Mouse (Mus musculus) left cerebral cortex, postnatal 36 days (tissue): ENCODE results near the gene U2af1l4. TPM values are rescaled to one million over a fixed set of nuclear protein-coding genes. Genes with fewer than 3 reads are reported as not detected.

Experiments
- DNase-seq, 2 experiments: peaks; one replicate each; pipeline ENCODE4 v3.0.0; 2021 to 2022; ENCODE audit warnings: low spot score in 2 of 2, mixed read lengths in 1 of 2
- intact Hi-C: fragments of 180-260 bp; cut with DNase I; formaldehyde crosslinking; loops from one replicate; pipeline ENCODE4 v1.15.1; 2025
- total RNA-seq, 2 experiments: library from RNA; stranded (reverse); gene quantifications; 2 replicates each; pipeline ENCODE4 v1.2.3; 2021

Gene U2af1l4
- 10 to 100 TPM; 68.0 to 71.4 TPM for total RNA-seq

GRCm38 (mm10) chr7:30563117-30563905 lies at the start of gene U2af1l4, which contains the start of the genes Gm49396 and Psenen:
U2af1l4 (plus strand) TSS chr7:30563301.
Gm49396 (plus strand) TSS chr7:30563344.
Psenen (minus strand) TSS chr7:30563627.
- DNase-seq, result peak; percentile 93 to 95
- intact Hi-C loops, result loop anchor here (2.0 kb wide), 2 partner anchors 25 to 121 kb away; partner anchors contain the start of gene Kmt2b

- no peak for DNase-seq
- intact Hi-C loops, result no loop called here
Observed at GRCm38 (mm10) chr7:30515003-30515760, 47.9 kb upstream of the U2af1l4 start.

GRCm38 (mm10) chr7:30518325-30518724 lies 44.8 kb upstream of the U2af1l4 start:
- no peak for DNase-seq
- intact Hi-C loops, result no loop called here

GRCm38 (mm10) chr7:30520396-30520795 lies 42.7 kb upstream of the U2af1l4 start:
- intact Hi-C loops, result no loop called here
- DNase-seq, result no peak

GRCm38 (mm10) chr7:30520856-30521255 lies 42.2 kb upstream of the U2af1l4 start:
- DNase-seq, result no peak
- intact Hi-C loops, result no loop called here

GRCm38 (mm10) chr7:30522871-30523270 lies 40.2 kb upstream of the U2af1l4 start:
- intact Hi-C loops, result no loop called here
- no peak for DNase-seq

- DNase-seq, result no peak
- intact Hi-C loops, result no loop called here
Observed at GRCm38 (mm10) chr7:30524487-30524886, 38.6 kb upstream of the U2af1l4 start.

- DNase-seq, result no peak
- intact Hi-C loops, result no loop called here
Observed at GRCm38 (mm10) chr7:30525954-30526353, 37.1 kb upstream of the U2af1l4 start.

- no peak for DNase-seq
- intact Hi-C loops, result no loop called here
Observed at GRCm38 (mm10) chr7:30526399-30526798, 36.7 kb upstream of the U2af1l4 start.

- DNase-seq, result no peak
- intact Hi-C loops, result no loop called here
Observed at GRCm38 (mm10) chr7:30526981-30527380, 36.1 kb upstream of the U2af1l4 start.

GRCm38 (mm10) chr7:30531291-30531815 lies 31.7 kb upstream of the U2af1l4 start:
- DNase-seq, result peak; percentile 70 to 72
- intact Hi-C loops, result loop anchor here (10.0 kb wide), 1 partner anchor 87 kb away; the partner anchor contains the start of gene Aplp1

- intact Hi-C loops, result loop anchor here (10.0 kb wide), 1 partner anchor 88 kb away; the partner anchor contains the start of gene Aplp1
- no peak for DNase-seq
Observed at GRCm38 (mm10) chr7:30532931-30533330, 30.2 kb upstream of the U2af1l4 start.

- peak in 1 of 2 experiments; percentile 57 for DNase-seq
- intact Hi-C loops, result loop anchor here (10.0 kb wide), 1 partner anchor 89 kb away; the partner anchor contains the start of gene Aplp1
Observed at GRCm38 (mm10) chr7:30533941-30534632, 29.0 kb upstream of the U2af1l4 start.

- intact Hi-C loops, result loop anchor here (5.0 to 10.0 kb wide), 2 partner anchors 43 to 90 kb away; partner anchors contain the start of genes Aplp1 and Prodh2
Observed at GRCm38 (mm10) chr7:30534633-30535577, 28.2 kb upstream of the U2af1l4 start, which contains the start of gene Arhgap33. Arhgap33 (minus strand) TSS chr7:30535060.

GRCm38 (mm10) chr7:30540572-30540971 lies 22.5 kb upstream of the U2af1l4 start:
- no peak for DNase-seq
- intact Hi-C loops, result no loop called here

More at GRCm38 (mm10) chr7:30534633-30535577, 28.2 kb upstream of the U2af1l4 start, which contains the start of gene Arhgap33:
- peak; percentile 95 to 97 for DNase-seq

GRCm38 (mm10) chr7:30544327-30544726 lies 18.8 kb upstream of the U2af1l4 start:
- no peak for DNase-seq
- intact Hi-C loops, result no loop called here

GRCm38 (mm10) chr7:30549880-30550279 lies 13.2 kb upstream of the U2af1l4 start:
- intact Hi-C loops, result no loop called here
- no peak for DNase-seq

- intact Hi-C loops, result no loop called here
- DNase-seq, result no peak
Observed at GRCm38 (mm10) chr7:30550603-30551002, 12.5 kb upstream of the U2af1l4 start.
